Mouse (Mus musculus): ENCODE data around the gene Slc7a1.

GRCm38 (mm10) chr5:148389007-148389970 lies 10.4 kb downstream of the Slc7a1 start:
- TF ChIP-seq POLR2A (IDR thresholded peaks at IDR 0.05; ENCODE audit: borderline replicate concordance, control insufficient read depth, low read depth, low read length) (no peak), CTCF (IDR thresholded peaks at IDR 0.05; ENCODE audit: control insufficient read depth, insufficient read depth, low read length) (no peak)

Data from bone marrow, adult 2 months (tissue).